Mouse (Mus musculus) 416B (cell line): ENCODE measurements around the gene Fam83e.

Experiments used
- DNase-seq: peaks from one replicate; pipeline ENCODE4 v3.0.0; 2011; ENCODE audit warnings: low read depth

Gene Fam83e

DNA sequence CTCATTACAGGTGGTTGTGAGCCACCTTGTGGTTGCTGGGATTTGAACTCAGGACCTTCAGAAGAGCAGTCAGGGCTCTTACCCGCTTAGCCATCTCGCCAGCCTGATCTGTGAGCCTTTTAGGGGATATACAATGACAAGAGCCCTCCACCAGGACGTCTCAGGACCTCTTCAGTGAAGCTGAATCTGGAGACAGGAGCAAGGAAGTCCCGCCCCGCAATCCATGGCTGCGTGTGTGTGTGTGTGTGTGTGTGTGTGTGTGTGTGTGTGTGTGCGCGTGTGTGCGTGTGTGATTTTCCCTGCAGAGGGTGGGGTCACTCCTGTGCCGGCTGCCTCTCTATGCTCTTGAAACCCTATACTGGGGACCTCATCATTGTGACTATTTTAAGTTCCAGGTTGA is 18.8 kb downstream of the Fam83e start:
- no peak for DNase-seq

DNA sequence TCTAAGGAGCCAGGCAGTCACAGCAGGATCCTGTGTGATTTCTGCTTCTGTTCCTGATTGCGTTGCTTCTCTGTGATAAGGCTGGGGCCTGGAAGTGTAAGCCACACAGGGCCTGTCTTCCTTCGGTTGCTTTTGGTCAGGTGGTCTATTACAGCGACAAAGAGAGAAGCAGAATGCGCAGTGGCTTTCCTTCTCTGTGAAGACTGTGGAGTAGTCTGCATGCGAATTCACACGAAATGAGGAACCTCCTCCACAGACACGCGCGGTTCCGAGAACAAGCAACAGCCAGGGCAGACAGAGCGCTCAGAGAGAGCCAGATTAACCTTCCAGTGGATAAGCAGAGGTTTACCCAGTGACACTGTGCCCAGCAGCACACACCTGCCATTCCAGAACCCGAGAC is 20.3 kb downstream of the Fam83e start:
- DNase-seq: peak; percentile 38

DNA sequence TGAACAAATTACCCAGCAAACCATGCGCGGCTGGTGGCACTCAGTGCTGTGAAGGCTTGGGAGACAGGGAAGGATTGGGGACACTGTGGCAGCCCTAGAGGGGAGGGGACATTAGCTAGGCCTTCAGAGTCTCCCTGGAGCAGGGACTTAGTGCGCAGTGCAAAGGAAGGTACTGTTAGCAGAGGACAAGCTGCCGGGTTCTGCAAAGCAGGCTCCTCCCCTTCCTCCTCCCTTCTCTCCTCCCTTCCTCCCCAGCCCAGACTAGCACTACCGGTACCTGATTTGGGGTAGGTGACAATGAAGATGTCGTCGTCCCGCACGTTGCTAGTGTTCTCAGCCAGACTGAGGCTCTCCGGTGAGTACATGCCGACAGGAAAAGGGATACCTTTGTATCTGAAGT is 20.8 kb downstream of the Fam83e start:
- peak; percentile 81 for DNase-seq

DNA sequence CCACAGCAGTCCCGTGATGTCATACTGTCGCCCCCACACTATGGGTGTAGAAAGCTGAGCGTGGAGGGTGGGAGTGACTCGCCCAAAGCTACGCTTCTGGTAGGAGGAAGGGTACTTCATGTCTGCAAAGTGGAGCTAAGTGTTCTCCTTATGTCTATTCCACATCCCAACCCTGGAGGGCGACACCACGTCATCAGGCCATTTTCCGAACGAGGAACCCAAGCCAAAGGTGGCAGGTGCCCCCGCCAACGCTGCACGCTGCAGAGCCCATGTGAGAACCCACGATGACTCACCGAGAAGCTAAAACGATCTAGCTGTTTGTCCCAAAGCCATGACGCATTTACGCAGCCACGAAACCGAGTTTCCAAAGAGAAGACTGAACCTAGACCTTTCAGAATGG is 21.3 kb downstream of the Fam83e start:
- DNase-seq: peak; percentile 91

DNA sequence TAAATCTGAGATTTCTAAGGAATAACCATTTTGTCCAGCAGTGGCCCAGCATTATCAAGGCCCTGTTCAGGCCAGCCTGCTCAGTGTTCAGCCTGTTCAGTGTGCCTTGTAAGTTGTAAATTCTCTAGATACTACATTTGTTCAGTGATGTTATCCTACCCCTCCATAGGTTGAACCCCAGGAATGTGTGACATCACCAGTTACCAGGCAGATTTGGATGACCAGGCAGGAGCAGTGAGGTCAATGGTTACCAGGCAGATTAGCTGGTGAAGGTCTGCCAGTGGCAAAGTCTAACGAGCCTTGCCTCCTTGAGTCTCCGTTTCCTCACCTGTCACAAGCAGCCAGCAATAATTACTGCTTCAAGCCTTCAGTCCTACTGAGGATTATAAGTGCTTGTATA is 23.4 kb downstream of the Fam83e start:
- peak; percentile 86 for DNase-seq

DNA sequence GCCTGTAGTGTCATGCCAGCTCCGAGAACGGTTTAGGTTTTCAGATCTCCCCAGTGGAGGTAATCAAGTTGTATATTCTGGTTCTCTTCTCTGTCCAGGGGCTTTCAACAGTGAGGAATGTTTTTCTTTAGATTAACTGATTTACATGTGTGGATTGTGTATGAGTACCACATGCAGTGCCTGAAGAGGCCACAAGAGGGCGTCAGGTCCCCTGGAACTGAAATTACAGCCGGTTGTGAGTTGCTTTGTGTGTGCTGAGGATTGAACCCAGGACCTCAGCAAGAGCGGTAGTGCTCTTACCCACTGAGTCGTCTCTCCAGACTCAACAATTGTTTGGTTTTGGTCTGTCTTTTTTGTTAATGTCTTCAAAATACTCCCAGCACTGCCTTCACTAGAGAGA is 25.5 kb downstream of the Fam83e start:
- DNase-seq: no peak

DNA sequence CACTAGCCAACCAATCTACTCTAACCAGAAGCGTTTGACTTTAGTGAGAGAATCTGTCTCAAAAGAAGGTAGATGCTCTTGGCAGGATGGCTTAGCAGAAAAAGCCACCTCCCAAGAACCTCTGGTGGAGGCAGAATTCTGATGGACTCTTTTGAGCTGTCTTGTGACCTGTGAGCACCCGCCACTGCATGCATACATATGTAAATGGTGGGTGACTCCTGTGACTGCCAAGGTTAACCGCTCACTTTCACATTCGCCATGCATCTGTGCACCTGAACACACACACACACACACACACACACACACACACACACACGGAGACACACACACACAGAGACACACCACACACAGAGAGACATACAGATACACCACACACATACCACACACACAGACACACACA is 26.4 kb downstream of the Fam83e start:
- no peak for DNase-seq

DNA sequence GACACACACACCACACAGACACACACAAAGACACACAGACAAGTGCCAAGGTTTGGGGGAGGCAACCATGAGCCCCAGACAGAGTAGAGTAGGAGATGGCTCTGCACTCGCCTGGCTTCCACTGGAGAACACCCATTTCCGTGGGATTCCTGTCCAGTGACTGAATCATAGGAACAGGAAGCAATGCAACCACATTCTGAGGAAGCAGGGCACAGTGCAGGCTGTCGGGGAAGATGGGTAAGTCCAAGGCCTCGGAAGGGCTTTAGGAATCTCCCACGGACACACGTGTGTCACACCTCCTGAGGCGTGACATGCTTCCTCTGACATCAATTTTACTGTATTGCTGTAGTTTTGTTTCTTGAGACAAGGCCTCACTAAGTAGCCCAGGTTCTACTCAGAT is 27.1 kb downstream of the Fam83e start:
- DNase-seq: no peak

DNA sequence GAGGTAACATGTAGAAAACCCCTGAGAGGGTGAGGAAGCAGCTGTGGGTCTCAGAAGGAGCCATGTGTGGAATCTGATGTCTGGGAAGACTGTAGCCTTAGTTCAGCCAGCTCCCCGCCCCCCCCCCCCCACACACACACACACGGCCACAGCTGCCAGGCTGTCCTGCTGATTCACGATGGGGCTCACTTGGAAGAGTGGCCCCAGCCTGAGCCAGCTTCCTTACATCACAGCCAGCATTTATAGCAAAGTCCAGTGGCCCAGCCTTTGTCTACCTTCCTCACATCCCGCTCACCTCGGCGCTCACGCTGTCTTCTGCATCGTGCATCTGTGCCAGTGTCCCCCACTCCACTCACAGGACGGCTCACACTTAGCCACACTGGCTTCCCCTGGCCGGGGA is 28.4 kb downstream of the Fam83e start:
- DNase-seq: no peak

DNA sequence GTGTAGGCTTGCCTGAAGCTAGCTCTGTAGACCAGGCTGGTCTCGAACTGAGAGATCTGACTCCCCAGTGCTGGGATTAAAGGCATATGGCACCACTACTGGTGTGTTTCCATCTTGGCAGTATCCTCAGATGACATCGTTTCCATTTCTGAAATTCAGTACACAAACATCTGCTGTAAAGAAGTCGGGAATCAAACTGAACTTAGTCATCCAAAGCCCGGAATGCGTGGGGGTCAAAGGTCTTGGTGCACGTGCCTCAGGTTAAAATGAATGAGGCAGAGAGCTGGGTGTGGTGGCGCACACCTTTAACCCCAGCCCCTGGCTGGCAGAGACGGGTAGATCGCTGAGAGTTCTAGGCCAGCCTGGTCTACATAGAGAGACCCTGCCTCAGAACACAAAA is 29.1 kb downstream of the Fam83e start:
- no peak for DNase-seq

DNA sequence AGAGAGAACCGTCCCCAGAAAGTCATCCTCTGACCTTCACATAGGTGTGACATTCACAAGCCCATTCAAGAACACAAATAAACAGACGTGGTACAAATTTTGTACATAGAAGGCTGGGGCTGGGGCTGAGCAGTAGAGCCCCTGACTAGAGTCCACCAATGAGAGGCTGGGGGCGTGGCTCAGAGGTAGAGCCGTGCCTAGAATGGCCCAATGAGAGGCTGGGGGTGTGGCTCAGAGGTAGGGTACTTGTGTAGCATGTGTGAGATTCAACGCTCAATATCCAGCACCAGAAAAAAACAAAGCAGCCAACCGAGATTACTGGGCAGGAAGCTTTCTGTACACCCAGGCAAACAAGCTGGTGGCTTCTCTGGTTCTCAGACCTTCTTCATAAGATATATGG is 34.7 kb downstream of the Fam83e start:
- no peak for DNase-seq

DNA sequence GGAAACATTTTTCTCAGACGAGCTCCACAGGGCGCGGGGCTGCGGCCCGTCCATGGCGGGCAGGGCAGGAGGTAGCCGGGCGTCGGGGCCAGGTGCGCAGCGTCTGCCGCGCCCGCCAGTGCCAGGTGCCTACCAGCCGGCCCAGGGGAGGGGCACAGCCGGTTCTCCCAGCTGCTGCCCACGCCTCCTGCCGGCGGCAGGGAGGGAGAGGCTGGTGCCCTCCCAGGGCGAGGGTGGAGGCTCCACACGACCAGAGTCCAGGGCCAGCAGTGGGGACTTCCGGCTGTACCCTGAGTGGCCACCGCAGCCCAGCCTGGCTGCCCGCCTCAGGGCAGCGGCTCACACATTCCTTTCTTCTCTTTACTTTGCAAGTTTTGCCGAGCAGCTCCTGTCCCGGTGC is 38.4 kb downstream of the Fam83e start:
- no peak for DNase-seq

DNA sequence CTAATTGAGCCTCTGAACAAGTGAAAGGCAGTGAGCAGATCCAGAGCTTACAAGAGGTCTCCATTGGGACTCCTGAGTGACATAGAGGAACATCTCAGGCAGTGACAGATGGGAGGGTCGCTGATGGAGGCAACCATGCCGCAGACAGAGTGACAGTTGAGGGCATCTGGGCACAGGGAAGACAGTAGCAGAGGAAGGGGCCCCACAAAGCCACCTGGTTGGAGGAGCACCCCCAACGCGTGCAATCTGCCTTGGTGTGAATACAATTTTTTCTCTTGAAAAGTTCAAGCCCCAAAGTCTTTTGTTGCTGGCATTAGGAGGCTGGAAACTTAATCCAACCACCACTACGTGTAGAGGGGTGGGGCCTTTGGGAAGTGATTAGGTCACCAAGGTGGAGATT is 39.1 kb downstream of the Fam83e start:
- no peak for DNase-seq

DNA sequence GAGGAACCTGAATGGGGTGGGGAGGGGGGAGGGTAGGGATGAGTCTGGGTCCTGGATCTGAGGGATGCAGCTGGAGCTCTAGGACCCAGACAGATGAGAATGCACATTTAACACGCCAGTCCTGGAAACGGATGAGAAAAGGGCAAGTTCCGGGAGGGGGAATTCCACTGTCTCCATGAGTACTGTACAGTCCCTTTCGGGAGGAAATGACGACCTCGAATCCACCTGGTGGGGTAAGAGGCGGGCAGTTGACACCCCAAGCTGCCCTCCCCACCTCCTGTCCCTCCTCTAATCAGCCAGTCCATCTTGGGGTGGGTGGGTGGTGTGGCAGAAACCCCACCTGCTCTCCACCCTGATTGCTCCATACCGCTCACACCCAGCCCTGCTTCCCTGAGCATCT is 45.0 kb downstream of the Fam83e start:
- no peak for DNase-seq

DNA sequence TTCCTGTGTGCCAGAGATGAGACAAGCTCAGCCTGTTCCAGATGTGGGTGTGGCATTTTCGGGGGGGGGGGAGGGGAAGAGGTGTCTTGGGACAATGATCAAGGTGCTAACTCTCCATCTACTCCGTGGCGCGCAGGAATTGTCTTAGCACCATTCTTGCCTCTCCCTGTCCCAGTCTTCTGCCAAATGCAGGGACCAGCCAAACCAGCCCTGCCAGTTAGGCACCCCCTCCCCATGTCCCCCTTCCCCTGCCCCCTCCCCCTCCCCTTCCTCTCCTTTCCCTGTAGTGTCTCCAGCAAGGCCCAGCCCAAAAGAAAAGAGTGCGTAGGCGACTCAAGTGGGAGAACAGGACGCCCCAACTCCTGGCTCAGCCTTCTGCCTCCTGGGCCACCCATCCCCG is 45.8 kb downstream of the Fam83e start:
- DNase-seq: no peak

DNA sequence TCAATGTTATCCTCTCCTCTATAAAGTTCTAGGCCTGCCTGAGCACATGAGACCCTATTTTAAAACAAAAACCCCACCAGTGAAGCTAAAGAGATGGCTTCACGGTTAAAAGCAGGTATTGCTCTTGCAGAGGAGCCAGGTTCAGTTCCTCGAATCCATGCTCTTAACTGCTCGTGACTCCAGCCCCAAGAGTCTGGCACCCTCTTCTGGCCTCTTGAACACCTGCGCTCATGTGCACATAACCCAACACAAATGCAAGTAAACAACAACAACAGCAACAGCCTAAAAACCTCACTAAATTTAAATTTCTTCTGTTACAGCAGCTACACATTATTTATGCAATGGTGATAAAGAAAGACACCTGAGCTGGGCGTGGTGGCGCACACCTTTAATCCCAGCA is 46.5 kb downstream of the Fam83e start:
- DNase-seq: no peak

DNA sequence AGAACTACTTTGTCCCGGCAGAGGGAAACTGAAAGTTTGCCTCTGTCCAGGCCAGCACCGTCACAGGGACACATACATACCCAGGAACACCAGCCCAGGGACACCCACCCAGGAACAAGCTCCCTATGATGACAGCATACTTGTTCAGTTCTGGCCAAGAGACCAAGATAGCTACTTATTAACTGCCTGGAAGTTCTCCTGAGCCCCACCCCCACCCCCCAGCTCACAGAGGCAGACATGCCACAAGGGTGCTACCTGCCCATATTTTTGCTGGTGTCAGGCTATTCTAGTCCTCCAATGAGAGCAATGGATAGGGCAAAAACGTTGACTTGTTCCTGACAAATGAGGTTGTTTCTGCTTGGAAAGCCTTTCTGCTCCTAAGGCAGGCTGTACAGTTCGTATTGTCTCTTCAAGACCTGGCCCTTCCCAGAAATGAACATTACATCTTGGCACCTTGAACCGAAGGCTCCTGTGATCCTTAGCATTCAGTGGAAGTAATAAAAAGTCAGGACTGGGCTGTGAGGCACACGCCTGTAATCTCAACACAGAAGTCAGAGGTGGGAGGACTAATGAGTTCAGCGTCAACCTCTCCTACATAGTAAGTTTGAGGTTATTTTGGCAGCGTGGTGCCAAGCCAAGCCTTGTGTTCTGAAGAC is 49.5 kb downstream of the Fam83e start:
- DNase-seq: no peak

DNA sequence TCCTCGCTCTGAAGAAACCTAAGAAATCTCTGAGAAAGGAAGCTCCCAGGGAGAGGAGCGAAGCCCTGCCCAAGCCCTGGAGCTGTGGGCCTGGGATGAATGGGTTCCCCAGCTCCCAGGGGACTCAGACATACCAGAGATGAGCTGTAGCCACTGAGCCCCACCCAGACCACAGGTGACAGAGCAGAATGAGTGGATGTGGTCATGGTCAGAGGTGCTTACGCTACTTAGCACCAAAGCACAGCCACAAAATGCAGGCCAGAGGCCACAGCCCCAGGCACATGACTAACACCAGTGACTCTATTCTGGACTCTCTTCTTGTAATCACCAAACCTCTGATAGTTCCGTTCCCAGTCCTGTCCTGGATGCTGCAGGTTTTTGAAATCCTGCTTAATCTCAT is 50.1 kb downstream of the Fam83e start:
- DNase-seq: peak; percentile 40

DNA sequence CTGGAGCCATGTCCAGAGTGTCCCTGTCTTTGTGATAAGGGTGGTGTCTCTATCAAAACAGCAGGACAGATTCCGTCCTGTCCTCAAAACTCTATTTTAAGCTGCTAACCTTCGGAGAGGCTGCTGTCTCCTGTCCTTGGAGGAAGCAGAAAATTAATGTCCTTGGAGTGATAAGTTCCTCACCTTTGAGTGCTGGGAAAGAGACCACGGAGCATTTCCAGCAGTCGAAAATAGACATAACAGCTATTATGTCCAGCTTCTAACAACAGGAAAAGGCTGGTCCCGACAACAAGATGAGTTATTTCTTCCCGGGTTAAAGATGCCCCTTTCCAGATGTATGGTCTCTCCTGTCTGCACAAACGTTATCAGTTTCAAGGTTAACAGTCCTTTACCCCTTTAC is 54.2 kb downstream of the Fam83e start:
- no peak for DNase-seq
